Mouse (Mus musculus): Measurements from ENCODE around the gene Gm20773. TPM values are rescaled to one million over a fixed set of nuclear protein-coding genes. Genes with fewer than 3 reads are reported as not detected.

Gm20773 gene
- polyA plus RNA-seq (2015; fragmentation: Nextera tagmentation; extraction: Ambion mirVana), result not detected in 2 replicates

GRCm38 (mm10) chrY:13493726-13494125 is at the start of gene Gm20773:
Gene Gm20773, plus strand, starts transcription at chrY:13494026.

GRCm38 (mm10) chrY:13465479-13465878 is 28.3 kb upstream of the Gm20773 start, which contains the start of gene Gm21866:
Gene Gm21866, minus strand, starts transcription at chrY:13465579.

Other genes with a start within 250 kb of the Gm20773 start
- not detected in 2 replicates for gene Gm21440, start 241.6 kb upstream of the Gm20773 start, polyA plus RNA-seq (2015; fragmentation: Nextera tagmentation; extraction: Ambion mirVana)
- not detected in 2 replicates for gene Gm21454, start 241.6 kb upstream of the Gm20773 start, polyA plus RNA-seq (2015; fragmentation: Nextera tagmentation; extraction: Ambion mirVana)
- not detected in 2 replicates for gene Gm21725, start 145.0 kb upstream of the Gm20773 start, polyA plus RNA-seq (2015; fragmentation: Nextera tagmentation; extraction: Ambion mirVana)
- gene Gm21866, start 28.4 kb upstream of the Gm20773 start, polyA plus RNA-seq (2015; fragmentation: Nextera tagmentation; extraction: Ambion mirVana), result not detected in 2 replicates